Mouse (Mus musculus): ENCODE measurements around the gene Kank3.
"Not testable (repeated sequence)": the region's sequence is repeated elsewhere in the genome, so short reads cannot be mapped to it uniquely, and the experiment has no call there.

The Kank3 gene

GRCm38 (mm10) chr17:33808192-33808591 is 2.1 kb upstream of the Kank3 start:
- DNase-seq: no peak

- DNase-seq: no peak
Observed at GRCm38 (mm10) chr17:33811142-33811516, 810 bp downstream of the Kank3 start.

GRCm38 (mm10) chr17:33812475-33812874 is 2.2 kb downstream of the Kank3 start:
- DNase-seq: no peak

GRCm38 (mm10) chr17:33812990-33813389 is 2.7 kb downstream of the Kank3 start:
- no peak for DNase-seq

GRCm38 (mm10) chr17:33815399-33815798 is 5.1 kb downstream of the Kank3 start:
- DNase-seq: no peak

- no peak for DNase-seq
Observed at GRCm38 (mm10) chr17:33816612-33817011, 6.3 kb downstream of the Kank3 start.

- peak; percentile 98 for DNase-seq
Observed at GRCm38 (mm10) chr17:33817184-33817968, 7.1 kb downstream of the Kank3 start.

GRCm38 (mm10) chr17:33817969-33818643 is 7.8 kb downstream of the Kank3 start:
- DNase-seq: no peak

- no peak for DNase-seq
Observed at GRCm38 (mm10) chr17:33822436-33822959, 12.2 kb downstream of the Kank3 start.

- not testable (repeated sequence) for DNase-seq
Observed at GRCm38 (mm10) chr17:33823171-33823570, 12.9 kb downstream of the Kank3 start.

GRCm38 (mm10) chr17:33824084-33824996 is 14.0 kb downstream of the Kank3 start, which contains the start of the genes Rps28 and Ndufa7:
Rps28 (minus strand) TSS chr17:33824562.
Ndufa7 (plus strand) TSS chr17:33824572.
- peak; percentile 98 for DNase-seq

GRCm38 (mm10) chr17:33824997-33825330 is 14.6 kb downstream of the Kank3 start:
- not testable (repeated sequence) for DNase-seq

GRCm38 (mm10) chr17:33825462-33825861 is 15.1 kb downstream of the Kank3 start:
- DNase-seq: no peak

- peak; percentile 85 for DNase-seq
Observed at GRCm38 (mm10) chr17:33826850-33827249, 16.5 kb downstream of the Kank3 start.

- DNase-seq: no peak
Observed at GRCm38 (mm10) chr17:33828892-33829291, 18.6 kb downstream of the Kank3 start.

- no peak for DNase-seq
Observed at GRCm38 (mm10) chr17:33829561-33829960, 19.2 kb downstream of the Kank3 start.

GRCm38 (mm10) chr17:33842966-33843795 is 32.9 kb downstream of the Kank3 start, which contains the start of gene Cd320:
Cd320 (plus strand) TSS chr17:33843091.
- peak; percentile 96 for DNase-seq

- no peak for DNase-seq
Observed at GRCm38 (mm10) chr17:33844196-33844595, 33.9 kb downstream of the Kank3 start.

- DNase-seq: no peak
Observed at GRCm38 (mm10) chr17:33848139-33848538, 37.8 kb downstream of the Kank3 start.

- DNase-seq: no peak
Observed at GRCm38 (mm10) chr17:33851331-33851730, 41.0 kb downstream of the Kank3 start.

GRCm38 (mm10) chr17:33857816-33858215 is 47.5 kb downstream of the Kank3 start:
- no peak for DNase-seq
